Mouse (Mus musculus) heart, postnatal 4 days (tissue): ENCODE results near the gene Flna. TPM values are rescaled to one million over a fixed set of nuclear protein-coding genes. Genes with fewer than 3 reads are reported as not detected.
A peak's percentile ranks its signal among the peaks of the same experiment; 100 is the strongest.
"Not testable (repeated sequence)": the region's sequence is repeated elsewhere in the genome, so short reads cannot be mapped to it uniquely, and the experiment has no call there.

ENCODE experiments used
- DNase-seq: peaks from one replicate; pipeline ENCODE4 v3.0.0; 2021
- microRNA-seq, 2 experiments: library from miRNA; unstranded; fragments of <30 nt; microRNA quantifications; one replicate each; pipeline ENCODE4 v1.2.0; 2021 to 2022
- total RNA-seq, 2 experiments: library from RNA; stranded (reverse); gene quantifications; 2 replicates each; pipeline ENCODE4 v1.2.3; 2021

Gene Flna
- total RNA-seq, 2 experiments from 2014 or later, result 375 to 378 TPM

DNA sequence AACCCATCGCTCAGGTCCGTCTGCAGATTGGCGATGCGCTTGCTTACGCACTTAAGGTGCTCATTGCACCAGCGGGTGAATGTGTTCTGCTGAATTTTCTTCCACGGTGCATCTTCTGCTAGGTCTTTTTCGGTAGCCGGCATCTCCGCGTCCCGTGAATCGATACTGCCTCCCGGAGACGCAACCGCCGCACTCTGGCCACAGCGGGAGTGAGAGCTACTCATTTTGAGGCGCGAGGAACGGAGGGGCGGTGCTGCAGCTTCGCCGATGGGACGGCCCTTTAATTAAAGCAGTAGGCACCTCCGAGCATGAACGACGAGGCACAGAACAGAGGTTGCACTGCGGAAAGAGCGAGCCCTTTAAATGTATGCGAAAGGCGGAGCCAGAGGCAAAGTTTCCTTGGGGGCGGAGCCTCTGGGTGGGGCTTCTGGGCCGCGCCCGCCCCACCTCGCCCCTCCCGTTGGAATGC, 3.4 kb downstream of the Flna start:
- peak; percentile 88 for DNase-seq

DNA sequence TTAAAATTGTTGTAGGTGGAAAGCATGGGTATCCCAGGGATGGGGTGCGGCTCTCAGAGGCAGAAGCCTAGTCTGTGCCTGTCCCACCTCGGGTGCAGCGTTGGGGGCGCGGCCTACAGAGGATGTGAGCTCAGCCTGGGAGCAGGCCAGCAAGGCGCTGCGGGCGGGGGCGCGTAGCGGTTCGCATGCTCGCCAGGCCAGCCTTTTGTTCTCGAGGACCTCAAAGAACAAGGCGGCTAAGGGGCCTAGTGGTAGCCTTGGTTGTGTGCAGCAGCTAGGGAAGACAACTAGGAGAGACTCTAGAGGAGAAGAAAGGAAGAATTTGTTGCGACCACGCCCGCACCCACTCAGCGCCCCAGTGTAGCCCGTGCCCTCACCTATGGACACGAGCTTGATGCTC, 3.9 kb downstream of the Flna start:
- DNase-seq, result peak; percentile 89

DNA sequence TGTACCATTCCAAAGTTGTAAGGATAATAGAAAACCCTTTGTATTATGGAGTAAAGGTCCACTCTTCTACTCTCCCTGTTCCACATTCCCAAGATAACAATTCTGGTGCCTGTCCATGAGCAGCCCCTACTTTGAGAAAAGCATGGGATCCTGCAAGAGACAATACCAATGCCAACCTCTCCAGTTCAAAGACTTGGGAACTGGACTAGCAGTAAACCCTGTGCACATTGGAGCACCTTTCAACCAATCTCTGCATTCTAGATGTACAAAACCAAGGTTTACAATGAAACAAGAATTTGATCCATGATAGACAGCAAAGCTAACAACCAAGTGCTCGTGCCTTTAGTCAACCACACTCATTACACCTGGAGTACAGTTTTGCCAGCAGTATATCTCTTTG, 4.5 kb downstream of the Flna start:
- no peak for DNase-seq

DNA sequence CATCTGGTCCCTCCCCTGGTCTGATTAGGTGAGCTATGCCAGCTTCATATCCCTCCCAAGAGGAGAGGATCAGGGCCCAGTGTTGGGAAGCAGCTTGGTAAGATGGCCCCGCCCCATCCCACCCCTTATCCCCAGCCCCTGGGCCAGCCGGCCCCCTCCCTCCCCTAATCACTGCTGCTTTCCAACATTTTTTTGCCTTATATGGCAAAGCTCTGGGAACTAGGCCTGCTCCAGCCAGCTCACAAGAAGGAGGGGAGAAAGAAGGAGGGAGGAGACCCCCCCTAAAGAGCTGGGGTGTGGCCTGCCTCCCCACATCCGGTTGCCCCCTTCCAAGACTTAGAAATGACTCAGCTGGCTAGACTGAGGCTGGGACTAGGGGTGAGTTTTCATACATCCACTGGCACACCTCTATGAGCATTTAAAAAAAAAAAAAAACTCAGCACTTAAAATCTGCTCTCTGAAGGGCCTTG, 5.0 kb downstream of the Flna start:
- peak; percentile 65 for DNase-seq

DNA sequence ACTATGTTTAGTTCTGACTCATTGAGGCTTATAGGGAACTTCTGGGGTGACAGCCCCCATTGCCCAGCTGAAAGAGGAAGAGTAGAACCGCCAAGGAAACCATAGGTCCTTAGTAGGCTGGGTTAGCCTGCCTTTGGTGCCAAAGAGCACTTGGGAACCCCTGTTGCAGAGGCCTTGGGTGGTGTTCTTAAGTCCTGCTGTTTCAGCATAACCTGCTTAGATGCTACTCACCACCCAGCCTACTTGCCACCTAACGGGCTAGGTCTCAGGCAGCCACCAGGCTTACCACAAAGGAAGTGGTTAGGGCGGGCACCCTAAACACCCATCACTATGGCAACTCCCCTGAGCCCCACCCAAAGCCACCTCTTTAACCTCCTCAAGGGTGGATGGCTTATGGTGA, 5.8 kb downstream of the Flna start:
- no peak for DNase-seq

DNA sequence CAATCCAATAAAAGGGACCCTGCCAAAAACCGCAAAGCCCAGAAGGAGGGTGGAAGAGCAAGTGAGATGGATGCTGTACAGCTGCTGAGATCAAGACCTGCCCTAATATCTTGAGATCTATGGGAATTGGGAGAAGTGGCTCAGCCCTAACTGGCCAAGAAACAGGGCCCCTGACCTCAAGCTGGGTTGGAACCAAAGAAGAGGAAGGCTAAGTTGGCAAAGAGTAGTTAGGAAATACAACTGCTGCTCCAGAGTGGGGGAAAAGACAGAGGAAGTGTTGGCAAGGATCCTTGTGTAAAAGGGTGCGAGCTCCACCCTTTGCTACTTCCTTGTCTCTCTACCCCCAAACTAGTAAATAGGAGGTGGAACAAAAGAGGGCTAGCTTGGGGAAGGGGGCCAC, 6.2 kb downstream of the Flna start:
- DNase-seq, result no peak

DNA sequence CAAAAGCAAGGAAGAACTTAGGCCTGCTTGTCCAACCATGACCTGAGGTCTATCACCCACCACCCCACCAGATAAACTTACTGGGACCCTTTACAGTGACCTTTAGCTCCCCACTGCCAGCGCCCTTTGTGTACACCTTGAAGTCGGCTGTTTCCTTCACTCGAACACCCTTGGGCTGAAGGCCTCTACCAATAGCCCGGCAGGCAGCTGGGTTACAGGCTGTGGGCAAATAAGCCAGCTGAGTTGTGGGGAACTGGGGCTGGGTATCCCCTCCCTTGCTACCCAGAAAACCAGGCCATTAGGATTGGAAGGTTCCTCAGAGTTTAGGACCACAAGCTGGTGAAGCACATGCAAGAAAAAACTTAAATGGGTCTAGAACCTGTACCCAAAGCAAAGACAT, 9.3 kb downstream of the Flna start:
- no peak for DNase-seq

DNA sequence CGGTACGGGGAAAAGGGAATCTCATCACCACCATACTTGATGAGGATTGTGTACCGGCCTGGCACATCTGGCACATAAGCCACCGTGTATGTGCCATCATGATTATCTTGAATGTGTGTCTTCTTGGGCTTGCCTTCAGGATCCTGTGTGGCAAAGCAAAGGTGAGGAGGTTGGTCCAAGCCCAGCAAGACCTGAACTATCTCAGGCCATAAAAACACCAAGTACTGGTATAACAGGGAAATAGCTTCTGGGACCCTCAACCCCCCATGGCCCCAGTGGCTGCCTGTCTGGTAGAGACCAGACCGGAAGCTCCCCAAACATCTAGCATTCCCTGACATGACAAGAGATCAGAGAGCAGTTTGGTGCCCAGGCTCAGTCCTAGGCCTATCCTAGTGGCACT, 16.4 kb downstream of the Flna start:
- DNase-seq, result no peak

DNA sequence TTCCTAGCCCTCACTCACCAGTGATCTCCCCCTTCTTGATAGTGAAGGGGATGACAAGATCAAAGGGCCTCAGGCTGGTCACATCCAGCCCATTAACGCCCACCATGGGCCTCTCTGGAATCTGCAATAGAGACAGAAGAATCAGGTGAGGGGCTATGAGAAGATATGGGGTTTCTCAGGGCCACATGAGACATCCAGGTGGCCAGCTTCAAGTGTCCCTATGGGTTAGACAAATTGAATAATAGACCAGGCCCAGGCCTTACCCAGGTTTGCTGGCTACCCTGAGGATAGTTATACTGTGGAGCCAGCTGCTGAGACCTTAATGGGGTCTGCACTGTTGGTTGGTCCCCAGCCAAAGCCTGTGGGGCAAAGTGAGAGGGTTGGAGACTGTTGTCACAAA, 19.6 kb downstream of the Flna start:
- DNase-seq, result no peak

DNA sequence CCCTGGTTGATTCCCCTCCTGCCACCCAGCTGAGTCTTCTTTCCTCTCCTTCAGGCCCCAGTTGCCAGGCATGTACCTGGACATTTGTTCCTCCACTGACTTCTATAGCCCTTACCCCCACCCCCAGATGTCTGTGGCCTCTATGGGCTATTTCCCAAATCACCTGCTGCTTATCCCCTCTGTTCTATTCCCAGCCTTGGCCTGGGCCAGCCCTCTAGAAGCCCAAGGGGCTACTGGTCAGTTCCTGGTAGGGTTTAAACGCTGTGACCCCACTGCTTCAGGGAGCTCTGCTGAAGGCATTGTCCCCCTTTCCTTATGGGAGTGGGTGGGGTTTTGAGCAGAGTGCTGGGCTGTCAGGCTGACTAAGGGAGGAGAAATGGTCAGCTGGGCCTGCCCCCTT, 29.5 kb downstream of the Flna start:
- not testable (repeated sequence) for DNase-seq

DNA sequence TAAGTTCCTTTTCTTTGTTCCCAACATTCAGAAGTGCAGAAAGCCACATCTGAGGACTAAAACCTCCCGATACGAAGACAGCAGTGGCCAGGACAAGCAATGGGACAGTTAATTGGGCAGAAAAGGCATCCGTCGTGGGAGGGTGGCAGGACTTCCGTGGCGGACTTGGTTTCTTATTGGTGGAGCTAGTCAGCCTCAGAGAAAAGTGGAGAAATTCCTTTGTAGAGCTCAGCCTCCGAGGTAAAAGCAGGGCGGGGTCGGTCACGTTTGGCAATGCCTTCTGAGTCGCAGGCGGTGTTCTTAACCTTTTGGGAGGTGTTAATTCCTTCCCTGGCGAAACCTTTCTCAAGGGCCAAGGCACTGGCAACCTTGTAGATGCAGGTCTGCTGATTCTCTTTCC, 30.2 kb downstream of the Flna start:
- DNase-seq, result no peak

DNA sequence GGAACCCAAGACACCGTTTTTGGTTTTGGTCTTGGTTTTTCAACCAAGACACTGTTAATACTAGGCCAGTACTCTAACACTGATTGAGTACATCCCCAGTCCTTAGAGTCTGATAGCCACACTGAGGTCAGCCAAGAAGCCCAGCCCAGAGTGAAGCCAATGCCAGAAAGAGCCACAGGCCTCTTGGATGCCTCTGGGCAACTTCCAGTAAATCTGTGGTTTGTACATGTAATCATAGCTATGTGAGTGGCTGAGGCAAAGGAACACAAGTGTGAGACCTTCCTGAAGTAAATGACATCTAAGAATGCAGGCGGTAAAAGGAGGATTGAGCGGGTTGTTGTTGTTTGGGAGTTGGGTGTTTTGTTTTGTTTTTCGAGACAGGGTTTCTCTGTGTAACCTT, 31.1 kb downstream of the Flna start:
- no peak for DNase-seq

DNA sequence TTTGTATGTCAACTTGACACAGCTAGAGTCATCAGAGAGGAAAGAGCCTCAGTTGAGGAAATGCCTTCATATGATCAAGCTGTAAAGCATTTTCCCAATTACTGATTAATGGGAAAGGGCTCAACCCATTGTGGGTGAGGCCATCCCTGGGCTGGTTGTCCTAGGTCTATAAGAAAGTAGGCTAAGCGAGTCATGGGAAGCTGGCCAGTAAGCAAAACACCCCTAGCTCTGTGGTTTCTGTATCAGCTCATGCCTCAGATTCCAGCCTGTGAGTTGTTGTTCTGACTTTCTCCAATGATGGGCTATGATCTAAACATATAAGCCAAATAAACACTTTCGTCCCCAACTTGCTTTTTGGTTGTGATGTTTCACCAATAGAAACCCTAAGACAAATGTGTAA, 46.1 kb downstream of the Flna start:
- DNase-seq, result no peak

DNA sequence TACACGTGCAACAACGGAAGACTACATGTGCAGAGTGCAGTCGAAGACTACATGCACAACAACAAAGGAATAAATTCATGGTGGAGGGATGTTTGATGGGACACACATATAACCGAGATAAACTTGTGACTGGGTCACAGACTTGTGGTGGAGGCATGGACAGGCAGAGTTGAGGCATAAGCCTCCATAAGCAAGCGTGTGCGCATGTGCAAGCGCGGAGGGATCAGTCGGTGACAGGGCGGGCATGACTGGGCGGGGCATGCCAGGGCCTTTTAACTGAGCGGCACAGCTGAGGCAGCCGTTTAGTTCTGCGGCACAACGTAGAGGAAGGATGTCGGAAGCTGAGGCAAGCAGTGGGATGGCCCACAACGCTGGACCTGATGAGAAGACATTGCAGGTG, 72.7 kb downstream of the Flna start, which contains the start of gene Tktl1:
TSS of gene Tktl1 (plus strand) at position 301 of the 400 bp plus-strand sequence.
- DNase-seq, result no peak

Small RNAs within 50 kb of the gene (microRNA-seq; reads per million reads assigned to microRNA genes)
- gene Mir7091, result 1.2 to 3.1 reads per million in 2 experiments

Other genes with a start within 250 kb of the Flna start
- gene Irak1, start 225.9 kb downstream of the Flna start, total RNA-seq, result 10 to 100 TPM; 56.4 to 57.1 TPM
- gene Opn1mw, start 122.4 kb downstream of the Flna start, total RNA-seq, result not detected
- gene Mecp2, start 114.5 kb downstream of the Flna start, total RNA-seq, result 10 to 100 TPM; 37.6 to 39.6 TPM
- gene Tex28, start 82.0 kb downstream of the Flna start, total RNA-seq, result not detected
- not detected for gene Tktl1, start 72.6 kb downstream of the Flna start, total RNA-seq
- gene Emd, start 4.9 kb upstream of the Flna start, total RNA-seq, result 10 to 100 TPM; 57.6 to 61.6 TPM
- 100 to 1,000 TPM; 297 to 347 TPM for gene Rpl10, start 21.0 kb upstream of the Flna start, total RNA-seq
- 10 to 100 TPM; 39.3 to 46.4 TPM for gene Taz, start 32.1 kb upstream of the Flna start, total RNA-seq
- 10 to 100 TPM; 11.7 to 12.5 TPM for gene Dnase1l1, start 32.5 kb upstream of the Flna start, total RNA-seq
- 100 to 1,000 TPM; 103 to 109 TPM for gene Atp6ap1, start 47.3 kb upstream of the Flna start, total RNA-seq
- 10 to 100 TPM; 85.1 to 95.7 TPM for gene Gdi1, start 55.2 kb upstream of the Flna start, total RNA-seq
- 10 to 100 TPM; 38.6 to 39.7 TPM for gene Fam50a, start 63.2 kb upstream of the Flna start, total RNA-seq
- 1 to 10 TPM; 2.8 to 3.6 TPM for gene Plxna3, start 79.2 kb upstream of the Flna start, total RNA-seq
- 10 to 100 TPM; 51.8 to 54.6 TPM for gene Lage3, start 103.8 kb upstream of the Flna start, total RNA-seq
- 10 to 100 TPM; 48.3 to 50.5 TPM for gene Ubl4a, start 123.4 kb upstream of the Flna start, total RNA-seq
- 1 to 10 TPM; 7.8 to 7.9 TPM for gene Slc10a3, start 123.5 kb upstream of the Flna start, total RNA-seq
- 10 to 100 TPM; 16.6 to 24.0 TPM for gene Fam3a, start 143.5 kb upstream of the Flna start, total RNA-seq
- gene Ikbkg, start 143.5 kb upstream of the Flna start, total RNA-seq, result 10 to 100 TPM; 39.7 to 40.8 TPM
- gene G6pdx, start 179.4 kb upstream of the Flna start, total RNA-seq, result 1 to 10 TPM; 9.1 to 10.0 TPM
- not detected for gene Gm6880, start 231.6 kb upstream of the Flna start, total RNA-seq